Mouse (Mus musculus): ENCODE results near the gene Npas3. TPM values are rescaled to one million over a fixed set of nuclear protein-coding genes. Genes with fewer than 3 reads are reported as not detected.
"Not testable (repeated sequence)": the region's sequence is repeated elsewhere in the genome, so short reads cannot be mapped to it uniquely, and the experiment has no call there.

The Npas3 gene
- polyA plus RNA-seq, 1 experiment from 2014 or later = 3.7 TPM

DNA sequence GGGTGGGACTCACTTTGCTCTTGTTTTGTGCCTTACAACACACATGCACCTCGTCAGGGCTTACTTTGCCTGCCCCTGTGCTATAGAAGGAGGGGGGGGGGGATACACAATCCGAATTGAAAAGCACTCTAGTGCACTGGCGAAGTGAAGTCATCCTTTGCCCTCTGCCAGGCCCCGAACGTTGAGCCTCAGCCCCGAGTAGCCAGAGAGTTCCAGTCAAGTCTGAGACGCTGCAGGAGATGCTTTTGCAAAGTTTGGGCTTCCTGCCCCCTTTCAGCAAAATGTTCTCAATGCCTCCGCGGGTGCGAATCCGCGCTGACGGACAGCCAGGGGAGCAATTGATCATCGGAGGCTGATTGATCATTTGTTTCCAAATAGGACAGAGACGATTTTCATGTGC lies 319 bp downstream of the Npas3 start:
- peaks cover 68% of the 10 kb centered on the region for H3K27me3 ChIP-seq (replicated peaks; ENCODE audit: control insufficient read depth, insufficient read depth, low read length)
- H3K36me3 ChIP-seq (ENCODE audit: control insufficient read depth, insufficient read depth, low read length) = no peaks in the 10 kb centered on the region
- no peaks in the 10 kb centered on the region for H3K9me3 ChIP-seq (ENCODE audit: control insufficient read depth, low read length)
- peak overlapping the region; percentile 51 for H3K4me3 ChIP-seq (ENCODE audit: low read depth, low read length)
- ATAC-seq (replicated peaks; ENCODE audit: low FRiP score, low TSS enrichment, low read depth) (no peak), DNase-seq (ENCODE audit: low spot score) (peak; percentile 75)
- H3K4me1 ChIP-seq (replicated peaks; ENCODE audit: control insufficient read depth, insufficient read depth, low read length) = peaks cover 28% of the 10 kb centered on the region
- WGBS = under 1% methylated on average over 15 of the region's 15 CpGs
- H3K9ac ChIP-seq (ENCODE audit: low read length) = 0 out of 2 replicates have a peak overlapping the region, but pooled peaks have one; percentile 29
- peak overlapping the region; percentile 94 for H3K4me2 ChIP-seq (ENCODE audit: low read length)
- no peak overlapping the region for H3K27ac ChIP-seq (ENCODE audit: low read depth)

DNA sequence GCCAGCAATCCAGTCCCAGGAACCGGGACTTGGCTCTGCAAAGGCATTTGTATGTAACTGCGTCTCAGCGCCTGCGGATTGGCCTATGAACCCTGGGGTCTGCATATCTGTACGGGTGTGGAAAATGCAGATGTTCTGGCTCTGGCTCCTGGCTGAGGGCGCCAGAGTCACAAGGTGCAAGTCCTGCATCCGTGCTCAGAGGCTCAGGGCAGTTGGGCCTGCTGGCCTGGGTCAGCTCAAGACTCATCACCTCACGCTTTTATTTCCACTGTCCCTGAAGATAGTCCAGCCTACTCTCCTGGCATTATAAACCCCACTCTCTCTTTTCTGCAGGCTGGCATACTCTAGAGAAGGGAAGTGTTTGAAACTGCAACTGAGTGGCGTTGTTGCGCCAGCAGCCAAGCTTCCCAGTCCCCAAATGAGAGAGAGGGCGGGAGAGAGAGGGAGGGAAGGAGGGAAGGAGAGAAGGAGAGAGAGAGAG lies 3.3 kb downstream of the Npas3 start:
- no peak for ATAC-seq (replicated peaks; ENCODE audit: low FRiP score, low TSS enrichment, low read depth)
- peaks cover 27% of the 10 kb centered on the region for H3K4me1 ChIP-seq (replicated peaks; ENCODE audit: control insufficient read depth, insufficient read depth, low read length)
- H3K9ac ChIP-seq (ENCODE audit: low read length) = no peak overlapping the region
- H3K27me3 ChIP-seq (replicated peaks; ENCODE audit: control insufficient read depth, insufficient read depth, low read length) = peaks cover 48% of the 10 kb centered on the region
- H3K9me3 ChIP-seq (ENCODE audit: control insufficient read depth, low read length) = no peaks in the 10 kb centered on the region
- H3K4me3 ChIP-seq (ENCODE audit: low read depth, low read length) = peak overlapping the region; percentile 70
- WGBS = 1% methylated on average over 11 of the region's 11 CpGs
- no peaks in the 10 kb centered on the region for H3K36me3 ChIP-seq (ENCODE audit: control insufficient read depth, insufficient read depth, low read length)
- H3K27ac ChIP-seq (ENCODE audit: low read depth) = no peak overlapping the region
- H3K4me2 ChIP-seq (ENCODE audit: low read length) = peak overlapping the region; percentile 80
- peak; percentile 73 for DNase-seq (ENCODE audit: low spot score)

DNA sequence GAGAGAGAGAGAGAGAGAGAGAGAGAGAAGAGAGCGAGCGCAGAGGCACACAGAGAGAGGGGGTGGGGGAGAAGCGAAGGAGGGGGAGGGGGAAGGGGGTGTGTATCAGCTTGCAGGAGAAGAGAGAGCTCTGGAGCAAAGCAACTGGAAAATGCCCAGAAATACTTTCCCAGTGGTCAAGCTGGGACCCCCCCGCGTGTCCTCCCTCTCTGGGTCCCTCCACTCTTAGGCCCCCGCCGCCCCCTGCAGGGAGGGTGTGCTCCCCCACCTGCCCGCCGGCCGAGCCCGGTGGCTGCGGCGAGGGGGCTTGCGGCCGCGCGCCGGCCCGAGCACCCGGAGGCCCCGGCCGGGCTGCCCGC lies 3.7 kb downstream of the Npas3 start:
- Histone ChIP-seq H3K9me3 (ENCODE audit: control insufficient read depth, low read length) (no peaks in the 10 kb centered on the region), H3K36me3 (ENCODE audit: control insufficient read depth, insufficient read depth, low read length) (no peaks in the 10 kb centered on the region), H3K9ac (ENCODE audit: low read length) (peak overlapping the region; percentile 91), H3K27ac (ENCODE audit: low read depth) (peak overlapping the region; percentile 92; the same call in 1 of the 2 replicates), H3K4me1 (replicated peaks; ENCODE audit: control insufficient read depth, insufficient read depth, low read length) (peaks cover 23% of the 10 kb centered on the region), H3K4me3 (ENCODE audit: low read depth, low read length) (peak overlapping the region; percentile 70), H3K27me3 (replicated peaks; ENCODE audit: control insufficient read depth, insufficient read depth, low read length) (peaks cover 43% of the 10 kb centered on the region), H3K4me2 (ENCODE audit: low read length) (peak overlapping the region; percentile 80)
- DNase-seq (ENCODE audit: low spot score) = peak; percentile 79
- WGBS = 0% methylated on average over 19 of the region's 23 CpGs
- ATAC-seq (replicated peaks; ENCODE audit: low FRiP score, low TSS enrichment, low read depth) = peak; percentile 61

DNA sequence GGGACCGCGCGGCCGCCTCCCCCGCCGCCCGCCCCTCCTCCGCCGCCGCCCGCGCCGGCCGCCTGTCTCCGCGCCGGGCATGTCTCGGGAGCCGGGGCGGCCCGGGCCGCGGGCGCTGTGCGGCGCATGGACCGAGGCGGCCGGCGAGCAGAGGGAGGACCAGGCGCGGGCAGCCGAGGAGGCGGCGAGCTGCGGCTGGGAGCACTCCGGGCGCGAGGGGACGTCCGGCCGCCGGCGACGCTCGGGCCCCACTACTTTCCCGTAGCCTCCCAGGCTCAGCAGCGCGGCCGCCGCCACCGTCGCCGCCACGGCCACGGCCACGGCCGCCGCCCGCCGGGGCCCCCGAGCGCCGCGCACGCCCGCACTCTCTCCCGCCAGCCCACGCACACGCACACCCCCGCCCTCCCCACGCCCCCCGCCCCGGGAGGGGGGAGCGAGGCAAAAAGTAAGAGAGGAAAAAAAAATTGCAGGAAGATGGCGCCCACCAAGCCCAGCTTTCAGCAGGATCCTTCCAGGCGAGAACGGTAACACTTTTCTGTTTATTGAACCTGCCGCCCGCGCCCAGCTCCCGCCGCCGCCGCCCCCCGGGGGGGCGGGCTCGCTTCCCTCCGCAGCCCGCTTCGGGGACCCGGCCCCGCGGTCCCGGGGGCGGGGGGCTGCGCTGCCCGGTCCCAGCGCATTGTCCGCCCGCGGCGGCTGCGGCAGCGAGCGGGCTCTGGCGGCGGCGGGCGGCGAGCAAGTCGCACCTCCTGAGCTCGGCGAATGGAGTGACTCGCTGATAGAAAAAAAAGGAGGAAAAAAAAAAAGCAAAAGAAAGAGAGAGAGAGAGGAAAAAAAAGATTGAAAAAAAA lies 4.3 kb downstream of the Npas3 start:
- no peaks in the 10 kb centered on the region for H3K36me3 ChIP-seq (ENCODE audit: control insufficient read depth, insufficient read depth, low read length)
- H3K27me3 ChIP-seq (replicated peaks; ENCODE audit: control insufficient read depth, insufficient read depth, low read length) = peaks cover 37% of the 10 kb centered on the region
- under 1% methylated on average over 87 of the region's 115 CpGs for WGBS
- H3K4me3 ChIP-seq (ENCODE audit: low read depth, low read length) = peak overlapping the region; percentile 70
- peaks cover 18% of the 10 kb centered on the region for H3K4me1 ChIP-seq (replicated peaks; ENCODE audit: control insufficient read depth, insufficient read depth, low read length)
- peak; percentile 77 for ATAC-seq (replicated peaks; ENCODE audit: low FRiP score, low TSS enrichment, low read depth)
- peak overlapping the region; percentile 92 for H3K27ac ChIP-seq (ENCODE audit: low read depth)
- H3K9me3 ChIP-seq (ENCODE audit: control insufficient read depth, low read length) = no peaks in the 10 kb centered on the region
- peak overlapping the region; percentile 80 for H3K4me2 ChIP-seq (ENCODE audit: low read length)
- peak; percentile 88 for DNase-seq (ENCODE audit: low spot score)
- peak overlapping the region; percentile 91 for H3K9ac ChIP-seq (ENCODE audit: low read length)

DNA sequence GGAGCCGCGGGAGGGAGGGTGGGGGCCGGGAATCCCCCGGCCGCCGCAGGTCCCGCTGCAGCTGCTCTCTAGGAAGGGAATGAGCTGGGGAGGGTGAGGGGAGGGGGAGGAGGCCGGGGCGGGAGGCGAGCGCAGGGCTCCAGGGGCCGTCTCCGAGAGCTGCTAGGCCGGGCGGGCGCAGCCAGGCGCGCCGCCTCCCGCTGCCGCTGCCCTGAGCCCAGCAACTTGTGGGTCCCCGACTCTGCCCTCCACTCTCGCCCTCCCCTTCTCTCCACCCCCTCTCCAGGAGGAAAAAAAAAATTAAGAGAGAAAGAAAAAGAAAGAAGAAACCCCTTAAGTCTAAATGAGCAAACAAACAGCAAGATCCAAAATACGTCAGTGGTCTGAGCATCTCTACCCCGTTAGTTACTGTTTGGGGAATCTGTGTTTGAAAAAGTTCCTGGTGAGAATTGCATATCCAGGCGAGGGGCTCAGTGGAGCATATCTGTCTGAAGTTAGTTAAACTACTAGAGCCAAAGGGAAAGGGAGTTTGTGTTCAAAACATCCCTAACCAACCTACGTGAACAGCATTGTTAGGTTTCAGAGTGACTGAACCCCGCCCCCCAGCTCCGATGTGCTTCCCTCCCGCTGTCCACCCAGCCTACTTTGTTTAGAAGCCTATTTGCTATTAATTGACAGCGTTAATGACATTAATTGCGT lies 5.1 kb downstream of the Npas3 start:
- Histone ChIP-seq H3K4me1 (replicated peaks; ENCODE audit: control insufficient read depth, insufficient read depth, low read length) (peaks cover 16% of the 10 kb centered on the region), H3K4me2 (ENCODE audit: low read length) (peak overlapping the region; percentile 80), H3K4me3 (ENCODE audit: low read depth, low read length) (peak overlapping the region; percentile 70), H3K36me3 (ENCODE audit: control insufficient read depth, insufficient read depth, low read length) (no peaks in the 10 kb centered on the region), H3K9ac (ENCODE audit: low read length) (peak overlapping the region; percentile 91), H3K27ac (ENCODE audit: low read depth) (peak overlapping the region; percentile 92; the same call in 1 of the 2 replicates), H3K9me3 (ENCODE audit: control insufficient read depth, low read length) (no peaks in the 10 kb centered on the region), H3K27me3 (replicated peaks; ENCODE audit: control insufficient read depth, insufficient read depth, low read length) (peaks cover 33% of the 10 kb centered on the region)
- 2% methylated on average over 21 of the region's 32 CpGs for WGBS
- ATAC-seq (replicated peaks; ENCODE audit: low FRiP score, low TSS enrichment, low read depth) = peak; percentile 71
- DNase-seq (ENCODE audit: low spot score) = peak; percentile 76

DNA sequence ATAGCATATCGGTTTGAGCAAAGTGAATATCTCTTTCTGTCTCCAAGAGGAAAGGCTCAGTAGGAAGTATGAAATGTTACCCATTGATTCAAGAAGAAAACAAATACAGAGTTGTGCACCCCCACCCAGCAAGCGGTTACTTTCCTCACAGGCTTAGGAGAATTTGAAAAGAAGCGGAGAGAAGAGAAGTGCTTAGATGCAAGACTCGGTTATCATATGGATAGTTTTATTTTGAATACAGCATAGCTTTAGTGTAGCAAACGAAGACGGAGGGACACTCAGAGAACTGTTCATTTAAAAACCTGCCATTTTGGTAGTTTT lies 5.6 kb downstream of the Npas3 start:
- ATAC-seq (replicated peaks; ENCODE audit: low FRiP score, low TSS enrichment, low read depth) = no peak
- H3K27me3 ChIP-seq (replicated peaks; ENCODE audit: control insufficient read depth, insufficient read depth, low read length) = peaks cover 28% of the 10 kb centered on the region

DNA sequence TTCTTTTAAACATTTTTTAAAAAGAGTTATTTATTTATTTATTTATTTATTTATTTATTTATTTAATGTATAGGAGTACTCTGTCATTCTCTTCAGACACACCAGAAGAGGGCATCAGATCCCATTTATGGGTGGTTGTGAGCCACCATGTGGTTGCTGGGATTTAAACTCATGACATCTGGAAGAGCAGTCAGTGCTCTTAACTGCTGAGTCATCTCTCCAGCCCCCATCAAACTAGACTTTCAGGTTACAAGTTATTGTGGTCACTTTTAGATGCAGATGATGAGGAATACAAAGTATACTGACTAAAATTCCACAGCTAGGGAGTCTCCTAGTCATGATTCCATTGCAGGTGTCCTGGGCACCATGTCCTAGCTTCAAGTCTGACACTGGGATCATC lies 26.0 kb downstream of the Npas3 start:
- not testable (repeated sequence) for H3K36me3 ChIP-seq (ENCODE audit: control insufficient read depth, insufficient read depth, low read length); H3K4me3 ChIP-seq (ENCODE audit: low read depth, low read length); H3K4me2 ChIP-seq (ENCODE audit: low read length); H3K27ac ChIP-seq (ENCODE audit: low read depth); H3K9ac ChIP-seq (ENCODE audit: low read length); H3K27me3 ChIP-seq (replicated peaks; ENCODE audit: control insufficient read depth, insufficient read depth, low read length); DNase-seq (ENCODE audit: low spot score); ATAC-seq (replicated peaks; ENCODE audit: low FRiP score, low TSS enrichment, low read depth); H3K9me3 ChIP-seq (ENCODE audit: control insufficient read depth, low read length); H3K4me1 ChIP-seq (replicated peaks; ENCODE audit: control insufficient read depth, insufficient read depth, low read length)

More for the DNA sequence above, 5.6 kb downstream of the Npas3 start:
- H3K36me3 ChIP-seq (ENCODE audit: control insufficient read depth, insufficient read depth, low read length) = no peaks in the 10 kb centered on the region
- peak overlapping the region; percentile 80 for H3K4me2 ChIP-seq (ENCODE audit: low read length)
- H3K27ac ChIP-seq (ENCODE audit: low read depth) = no peak overlapping the region
- peaks cover 11% of the 10 kb centered on the region for H3K4me1 ChIP-seq (replicated peaks; ENCODE audit: control insufficient read depth, insufficient read depth, low read length)
- WGBS = 21% methylated on average over 6 of the region's 6 CpGs
- no peaks in the 10 kb centered on the region for H3K9me3 ChIP-seq (ENCODE audit: control insufficient read depth, low read length)
- peak; percentile 56 for DNase-seq (ENCODE audit: low spot score)
- H3K4me3 ChIP-seq (ENCODE audit: low read depth, low read length) = peak overlapping the region; percentile 70
- H3K9ac ChIP-seq (ENCODE audit: low read length) = peak overlapping the region; percentile 91

DNA sequence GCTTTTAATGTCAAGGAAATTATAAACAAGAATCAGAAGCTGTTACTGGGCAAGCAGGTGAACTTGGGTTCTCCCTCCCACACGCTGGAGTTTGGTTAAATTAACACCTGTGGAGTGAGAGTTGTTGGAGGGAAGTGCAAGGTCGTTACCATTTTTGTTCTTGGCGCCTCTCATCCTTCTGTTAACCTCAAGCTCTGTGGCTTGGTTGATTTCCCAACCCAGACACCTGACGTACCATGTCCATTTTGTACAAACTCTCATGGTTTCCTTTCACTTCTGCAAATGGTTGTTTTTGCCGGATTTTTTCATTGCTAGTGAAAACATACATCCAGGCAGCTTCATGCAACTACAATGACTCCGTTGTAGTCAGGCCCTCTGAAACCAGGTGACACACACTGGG lies 28.9 kb downstream of the Npas3 start:
- H3K27ac ChIP-seq (ENCODE audit: low read depth) = no peak overlapping the region
- 75% methylated on average over 6 of the region's 6 CpGs for WGBS
- no peak overlapping the region for H3K4me2 ChIP-seq (ENCODE audit: low read length)
- ATAC-seq (replicated peaks; ENCODE audit: low FRiP score, low TSS enrichment, low read depth) = no peak
- H3K36me3 ChIP-seq (ENCODE audit: control insufficient read depth, insufficient read depth, low read length) = no peaks in the 10 kb centered on the region
- no peaks in the 10 kb centered on the region for H3K27me3 ChIP-seq (replicated peaks; ENCODE audit: control insufficient read depth, insufficient read depth, low read length)
- no peak for DNase-seq (ENCODE audit: low spot score)
- no peak overlapping the region for H3K4me3 ChIP-seq (ENCODE audit: low read depth, low read length)
- no peak overlapping the region for H3K9ac ChIP-seq (ENCODE audit: low read length)
- H3K4me1 ChIP-seq (replicated peaks; ENCODE audit: control insufficient read depth, insufficient read depth, low read length) = no peaks in the 10 kb centered on the region
- H3K9me3 ChIP-seq (ENCODE audit: control insufficient read depth, low read length) = no peaks in the 10 kb centered on the region

All from intestine, embryonic 14.5 days (tissue).